Mouse (Mus musculus) thymus, adult 2 months (tissue): ENCODE measurements around the gene Fam171a2.

Experiments used
- CTCF ChIP-seq: fragments of 200-500 bp; IDR thresholded peaks from 2 replicates; pipeline ENCODE4 v1.5.1; 2012; ENCODE audit warnings: mild to moderate bottlenecking, control low read depth, low read length, moderate library complexity, borderline replicate concordance; ENCODE audit not compliant: control insufficient read depth, poor library complexity, insufficient read depth; ENCODE audit errors: extremely low read depth
- POLR2A ChIP-seq: fragments of 200-500 bp; IDR thresholded peaks from 2 replicates; pipeline ENCODE4 v1.6.1; 2012; ENCODE audit warnings: mild to moderate bottlenecking, low read length, control low read depth, moderate library complexity; ENCODE audit not compliant: control insufficient read depth, poor library complexity, insufficient read depth; ENCODE audit errors: extremely low read depth

DNA sequence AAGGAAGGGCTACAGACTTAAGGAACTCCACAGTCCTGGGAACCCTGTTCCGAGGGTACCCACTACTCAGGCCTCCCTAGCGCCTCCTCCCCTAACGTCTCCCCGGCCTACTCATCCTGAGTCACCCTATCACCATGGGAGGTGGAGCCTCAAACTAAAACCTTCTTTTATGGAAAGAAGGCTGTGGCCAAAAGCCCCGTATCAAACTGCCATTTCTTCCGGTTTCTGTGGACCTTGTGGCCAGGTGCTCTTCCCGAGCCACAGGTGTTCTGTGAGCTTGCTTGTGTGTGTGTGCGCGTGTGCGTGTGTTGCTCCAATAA, 11.1 kb downstream of the Fam171a2 start:
- no peak for TF ChIP-seq POLR2A
- TF ChIP-seq CTCF, result no peak
